Mouse (Mus musculus) right cerebral cortex, adult 2 months (tissue): ENCODE results near the gene Tmcc1.

Source experiments
- DNase-seq, 2 experiments: peaks; one replicate each; pipeline ENCODE4 v3.0.0; 2021 to 2022; ENCODE audit warnings: low spot score in 2 of 2

The Tmcc1 gene

DNA sequence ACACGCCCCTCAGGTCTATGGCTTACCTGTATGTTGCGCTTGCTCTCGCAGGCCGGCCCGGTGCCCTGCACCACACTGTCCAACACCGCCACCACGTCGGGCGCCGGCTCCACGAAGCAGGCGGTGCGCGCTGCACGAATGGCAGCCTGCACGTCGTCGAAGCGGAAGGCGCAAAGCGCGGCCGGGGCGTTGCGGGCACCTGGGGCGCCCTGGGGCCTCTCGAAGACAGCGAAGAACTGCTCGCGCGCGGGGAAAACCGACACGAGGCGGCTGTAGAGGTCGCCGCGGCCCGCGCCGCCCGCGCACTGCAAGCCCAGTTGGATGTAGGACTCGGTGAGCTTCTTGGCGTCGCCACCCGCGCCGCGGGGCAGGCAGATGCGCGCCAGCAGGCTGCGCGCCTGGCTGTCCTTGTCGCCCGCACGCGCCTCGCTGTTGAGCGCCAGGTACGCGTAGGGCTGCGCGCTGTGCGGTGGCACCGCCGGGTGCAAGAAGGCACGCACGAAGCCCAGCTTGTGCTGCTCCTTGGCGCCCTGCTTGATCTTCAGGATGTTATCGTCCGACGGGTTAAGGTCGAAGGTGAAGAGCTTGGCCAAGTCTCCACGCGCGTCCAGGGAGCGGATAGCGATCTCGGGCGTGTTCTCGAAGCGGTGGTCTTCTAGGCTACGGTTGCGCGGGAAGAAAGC is 199.7 kb downstream of the Tmcc1 start:
- peak in 1 of 2 experiments; percentile 59 for DNase-seq

DNA sequence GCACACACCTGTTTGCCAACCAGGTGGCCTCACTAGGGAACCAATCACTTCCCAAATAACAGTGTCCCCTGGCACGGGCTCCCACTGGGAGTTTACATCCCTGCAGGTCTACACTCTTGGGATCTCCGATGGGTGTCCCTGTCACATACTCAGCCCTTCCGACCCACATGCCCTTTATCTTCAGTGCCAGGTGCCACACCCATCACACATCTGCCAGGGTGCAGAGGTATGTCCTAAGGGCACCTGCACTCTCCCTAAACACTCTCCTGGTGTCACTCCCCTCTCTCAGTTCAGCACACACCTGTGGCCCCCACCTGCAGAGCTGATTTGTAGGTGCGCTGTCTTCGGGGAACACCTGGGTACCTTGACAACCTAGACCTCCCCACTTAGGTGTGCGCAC is 200.3 kb downstream of the Tmcc1 start:
- no peak for DNase-seq

DNA sequence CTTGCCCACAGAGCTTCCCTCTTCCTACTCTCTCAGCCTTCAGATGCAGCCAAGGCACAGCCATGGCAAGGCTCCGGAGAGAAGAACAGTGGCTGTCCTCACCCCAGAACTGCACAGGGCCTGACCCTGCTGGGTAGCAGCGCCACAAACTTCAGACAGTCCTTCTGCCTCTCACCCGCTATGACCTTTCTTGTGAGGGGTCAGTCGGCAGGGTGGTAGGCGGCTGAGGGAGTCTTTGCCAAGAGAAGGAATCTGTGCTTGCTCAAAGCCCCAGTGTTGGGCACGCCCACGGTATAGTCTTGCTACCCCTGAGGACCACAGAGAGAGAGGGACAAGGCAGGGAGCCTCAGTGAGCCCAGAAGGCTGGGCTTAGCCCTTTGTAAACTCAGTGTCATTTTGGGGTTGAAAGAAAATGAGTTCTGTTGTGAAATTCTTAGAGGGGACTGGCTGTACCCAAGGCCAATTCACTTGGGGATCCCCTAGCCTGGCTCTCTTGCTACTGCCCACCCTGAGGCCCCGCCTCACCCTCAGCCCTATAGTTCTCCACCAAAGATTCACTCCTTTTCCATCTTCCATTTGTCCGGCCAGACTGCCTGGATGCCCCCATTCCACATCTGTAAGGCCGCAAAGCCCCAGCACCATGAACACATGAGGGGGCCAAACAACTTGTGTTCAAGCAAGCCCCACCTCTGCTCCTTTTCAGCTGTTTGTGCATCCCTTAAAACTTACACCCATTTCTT is 201.2 kb downstream of the Tmcc1 start:
- no peak for DNase-seq

DNA sequence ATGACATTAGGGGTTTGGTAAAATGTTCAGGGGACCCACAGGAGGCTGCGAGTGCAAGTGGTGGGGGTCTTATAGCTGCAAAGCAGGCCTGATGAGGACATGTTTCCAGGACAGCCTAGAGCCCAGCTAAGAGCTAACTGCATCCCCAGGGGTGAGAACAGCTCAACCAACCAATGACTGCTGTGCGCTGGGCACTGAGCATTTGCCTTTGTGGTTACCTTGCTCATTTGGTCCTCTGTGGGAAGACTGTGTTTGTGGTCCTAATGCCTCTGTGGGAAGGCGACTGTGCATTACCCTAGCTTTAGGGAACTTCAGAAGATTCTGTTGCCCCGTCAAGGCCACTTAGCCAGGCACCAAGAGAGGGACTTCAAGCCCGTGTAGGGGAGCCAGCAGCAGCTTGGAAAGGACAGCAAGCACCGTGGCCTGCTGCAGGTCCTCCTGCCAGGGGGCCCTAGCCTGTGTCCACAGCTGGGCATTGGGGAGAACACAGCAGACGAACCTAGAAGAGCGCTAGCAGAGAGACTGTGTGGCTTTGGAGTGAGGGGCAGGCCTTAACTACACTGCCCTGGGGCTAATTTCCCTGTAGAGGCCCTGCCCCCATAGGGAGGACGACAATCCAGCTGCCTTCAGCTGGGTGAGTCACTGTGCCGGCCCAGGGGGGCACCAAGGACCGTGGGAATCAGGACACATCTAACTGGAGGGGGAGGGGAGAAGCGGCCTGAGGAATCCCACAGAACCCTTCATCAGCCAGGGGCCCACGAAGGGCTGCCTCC is 202.0 kb downstream of the Tmcc1 start:
- no peak for DNase-seq

DNA sequence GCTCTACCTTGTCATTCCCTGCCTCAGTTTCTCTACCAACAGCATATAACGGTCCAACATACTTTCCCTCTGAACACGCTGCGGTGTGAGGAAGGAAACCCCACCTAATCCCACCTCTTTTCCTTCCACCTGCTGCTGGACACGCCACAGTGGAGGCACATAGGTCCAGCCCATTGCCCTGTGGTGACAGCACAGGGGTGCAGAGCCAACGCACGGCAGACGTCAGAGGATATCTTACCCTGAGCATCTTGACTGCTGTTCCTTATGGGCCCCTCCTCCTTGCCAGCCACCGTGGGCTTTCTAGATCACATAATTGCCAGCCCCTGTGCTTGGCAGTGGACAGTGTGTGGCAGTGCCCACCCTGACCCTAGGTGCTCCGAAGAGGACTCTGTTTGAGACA is 202.8 kb downstream of the Tmcc1 start:
- DNase-seq = no peak

DNA sequence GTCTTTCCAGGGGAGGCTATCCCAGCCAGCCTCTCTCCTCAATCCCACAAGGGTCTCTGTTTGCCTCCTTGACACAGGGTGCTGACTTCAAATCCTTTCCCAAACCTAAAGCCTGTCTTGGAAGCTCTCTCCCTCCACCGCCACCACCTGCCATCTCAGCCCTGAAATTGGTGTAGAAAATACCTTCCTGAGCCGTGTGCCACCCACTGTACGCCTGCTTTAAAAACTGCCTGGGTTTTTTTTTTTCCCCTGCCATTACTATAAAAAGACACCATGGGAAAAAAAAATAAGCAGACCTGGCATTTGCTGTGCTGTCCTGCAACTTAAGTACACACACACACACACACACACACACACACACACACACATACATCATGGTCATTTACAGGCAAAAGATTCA is 203.2 kb downstream of the Tmcc1 start:
- DNase-seq = no peak

DNA sequence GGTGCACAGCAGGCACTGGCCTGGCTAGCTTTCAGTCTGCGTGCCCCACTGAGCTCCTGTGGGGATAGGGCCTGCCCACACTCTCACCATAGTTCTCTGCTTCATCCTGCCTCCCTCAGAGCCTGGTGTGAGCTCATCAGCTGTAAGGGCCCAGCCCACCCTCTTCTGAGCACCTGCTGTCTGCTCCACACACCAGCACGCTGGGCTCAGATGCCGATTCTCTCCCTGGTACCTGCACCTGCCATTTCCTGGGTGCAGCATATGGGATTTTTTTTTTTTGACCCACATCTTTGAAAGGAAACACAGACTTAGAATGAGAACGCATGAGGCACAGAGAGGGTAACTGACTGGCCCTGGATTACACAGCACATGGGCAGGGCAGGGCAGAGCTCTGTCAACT is 203.7 kb downstream of the Tmcc1 start:
- peak; percentile 60 to 65 for DNase-seq

DNA sequence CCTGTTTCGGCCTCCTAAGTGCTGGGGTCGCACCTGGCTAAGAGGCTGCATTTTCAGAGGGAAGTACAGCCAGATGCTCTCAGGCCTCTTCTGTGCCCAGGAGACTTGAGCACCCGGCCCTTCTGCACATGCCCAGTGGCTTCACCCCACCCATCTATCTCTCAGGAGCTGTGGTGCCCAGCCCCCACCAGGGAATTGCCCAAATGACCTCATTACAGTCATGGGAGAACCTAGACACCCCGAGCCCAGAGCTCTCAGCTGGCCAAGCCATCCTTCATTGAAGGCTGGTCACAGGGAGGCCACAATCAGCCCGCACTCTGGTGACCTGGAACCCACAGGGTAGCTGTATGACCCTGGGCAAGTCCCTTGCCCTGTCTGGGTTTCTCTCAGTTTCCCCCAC is 204.3 kb downstream of the Tmcc1 start:
- DNase-seq = no peak

DNA sequence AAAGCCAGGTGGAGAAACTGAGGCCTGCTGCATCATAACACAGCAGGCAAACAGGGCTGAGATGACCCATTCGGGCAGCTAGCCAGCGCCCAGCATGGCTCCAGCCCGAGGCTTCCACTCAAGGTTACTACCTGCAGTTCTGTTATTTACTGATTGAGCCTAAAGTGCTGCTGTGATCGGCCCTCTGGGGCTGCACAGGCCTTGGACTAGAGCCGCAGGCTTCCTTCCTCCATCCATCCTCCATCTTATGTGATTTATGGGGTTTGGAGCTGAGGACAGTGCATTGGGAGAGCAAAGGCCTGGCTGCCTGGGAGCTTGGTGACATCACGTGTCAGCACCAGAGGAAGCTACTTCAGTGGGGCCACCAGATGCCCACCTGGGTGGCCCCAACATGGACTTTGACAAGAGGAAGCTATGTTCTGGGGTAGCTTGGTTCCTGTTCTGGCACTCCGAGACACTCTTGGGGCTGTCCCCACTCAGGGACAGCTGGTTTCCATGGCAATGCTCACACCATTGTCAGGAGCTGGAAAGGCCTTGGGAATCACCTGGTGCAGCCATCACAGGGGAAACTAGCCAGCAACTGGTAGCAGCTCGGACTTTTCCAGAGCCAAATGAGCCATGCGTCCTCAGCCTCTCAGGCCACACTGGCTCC is 206.1 kb downstream of the Tmcc1 start:
- no peak for DNase-seq

DNA sequence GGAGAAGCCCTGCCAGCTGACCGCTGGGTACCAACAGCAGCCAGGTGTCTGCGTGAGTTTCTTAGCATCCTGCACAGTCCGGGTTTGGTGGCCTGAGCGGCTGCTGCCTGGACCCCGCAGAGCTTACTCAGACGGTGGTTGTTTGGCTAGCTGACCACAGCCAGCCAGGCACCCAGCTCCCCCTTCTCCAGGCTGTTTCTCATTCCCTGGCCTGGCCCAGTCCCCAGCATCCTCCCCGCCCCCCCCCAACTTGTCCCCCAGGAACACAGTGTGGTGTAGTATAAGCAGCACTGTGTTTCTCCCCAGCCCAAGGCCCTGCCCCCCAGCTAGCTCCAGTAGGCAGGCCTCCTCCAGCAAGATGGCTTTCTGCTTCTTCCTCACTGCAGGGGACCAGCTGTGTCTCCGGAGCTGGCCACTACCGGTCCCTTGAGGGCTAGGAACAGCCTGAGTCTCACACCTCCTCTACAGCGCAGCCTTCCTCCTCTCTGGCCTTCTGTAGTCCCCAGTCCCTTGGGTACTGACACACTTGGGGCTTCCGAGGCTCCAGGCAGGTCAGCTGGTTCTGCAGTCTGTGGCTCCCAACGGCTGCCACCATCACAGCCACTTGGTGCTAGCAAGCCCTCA is 206.7 kb downstream of the Tmcc1 start:
- DNase-seq = no peak

DNA sequence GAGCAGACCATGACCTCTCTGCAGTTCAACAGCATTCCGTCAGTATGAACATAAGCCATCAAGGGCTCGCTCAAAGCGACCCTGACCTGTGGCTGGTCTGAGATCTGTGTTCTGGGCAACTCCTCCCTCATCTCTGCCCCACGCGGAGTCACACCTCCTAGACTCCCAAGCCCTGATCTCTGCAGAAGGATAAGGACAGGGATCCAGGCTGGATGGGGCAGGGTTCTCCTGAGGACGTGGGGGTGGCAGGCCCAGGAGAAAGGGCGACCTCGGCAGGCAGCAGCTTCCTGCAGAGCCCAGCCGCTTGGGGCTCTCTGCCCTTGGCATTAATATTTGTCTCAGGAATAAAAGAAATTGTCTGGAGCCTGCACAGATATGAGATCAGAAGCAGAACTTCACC is 207.7 kb downstream of the Tmcc1 start:
- no peak for DNase-seq

DNA sequence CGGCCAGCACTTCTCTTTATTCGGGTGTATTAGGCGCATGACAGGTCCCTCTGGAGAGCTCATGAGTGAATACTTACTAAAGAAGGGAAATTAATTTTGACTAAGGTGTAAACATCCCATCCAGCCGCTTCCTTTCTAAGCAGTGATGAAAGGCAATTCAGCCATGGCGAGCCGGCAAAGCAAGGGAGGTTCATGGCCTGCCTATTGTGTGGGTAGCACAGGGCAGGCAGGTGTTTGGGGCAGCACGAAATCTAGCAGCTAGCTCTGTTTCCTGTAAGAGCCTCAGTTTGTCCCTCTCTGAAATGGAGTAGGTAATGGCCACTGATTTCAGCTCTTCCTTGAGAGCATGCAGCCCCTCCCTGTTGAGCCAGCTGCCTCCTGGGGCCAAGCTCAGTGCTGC is 208.7 kb downstream of the Tmcc1 start:
- DNase-seq = no peak

DNA sequence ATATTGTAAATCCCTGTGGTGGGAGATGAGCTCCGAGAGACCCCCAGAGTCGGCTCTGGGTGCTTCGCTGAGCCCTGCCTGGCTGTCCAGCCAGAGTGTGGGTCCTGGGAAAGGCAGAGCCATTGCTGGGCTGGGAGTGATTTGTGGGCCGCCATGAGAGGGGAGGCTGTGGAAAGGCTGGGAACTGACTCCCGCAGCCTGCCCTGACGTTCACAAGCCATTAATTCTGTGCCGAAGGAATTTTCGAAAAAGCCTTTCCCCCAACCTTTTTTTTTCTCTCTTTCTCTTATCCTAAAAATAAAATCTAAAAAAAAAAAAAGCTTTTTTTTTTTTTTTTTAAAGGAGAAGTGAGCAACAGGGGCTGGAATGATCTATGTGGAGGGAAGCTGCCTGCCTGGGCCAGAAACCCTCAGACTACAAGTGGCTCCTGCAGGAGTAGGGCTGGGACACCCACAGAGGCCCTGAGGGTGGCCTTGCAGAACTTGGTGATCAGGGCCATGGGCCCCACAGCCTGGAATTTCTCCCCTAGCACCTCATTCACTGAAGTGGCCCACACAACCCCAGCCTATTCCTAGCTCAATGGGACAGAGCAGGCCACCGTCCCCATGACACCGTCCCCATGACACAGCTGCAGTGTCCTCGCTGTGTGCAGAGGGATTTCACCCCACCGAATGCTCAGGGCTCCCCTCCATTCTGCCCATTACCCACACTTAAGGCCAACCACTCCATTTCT is 209.8 kb downstream of the Tmcc1 start:
- DNase-seq = no peak

DNA sequence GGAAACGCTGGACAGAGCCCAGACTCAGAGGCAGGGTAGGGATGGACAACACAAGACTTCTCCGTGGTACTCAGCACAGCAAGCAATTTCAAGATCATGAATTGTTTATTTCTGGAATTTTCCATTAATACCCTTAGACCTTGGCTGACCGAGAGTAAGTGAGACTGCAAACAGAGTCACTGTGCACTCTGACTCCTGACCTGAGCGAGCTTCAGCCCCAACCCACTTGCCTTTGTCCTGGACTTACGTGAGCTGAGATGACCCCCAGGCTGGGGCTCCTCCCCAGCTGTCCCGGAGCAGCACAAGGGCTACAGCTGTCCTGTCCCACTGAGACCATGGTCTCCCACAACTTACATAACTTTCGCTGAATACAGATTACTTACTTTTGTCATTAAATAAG is 210.4 kb downstream of the Tmcc1 start:
- no peak for DNase-seq

DNA sequence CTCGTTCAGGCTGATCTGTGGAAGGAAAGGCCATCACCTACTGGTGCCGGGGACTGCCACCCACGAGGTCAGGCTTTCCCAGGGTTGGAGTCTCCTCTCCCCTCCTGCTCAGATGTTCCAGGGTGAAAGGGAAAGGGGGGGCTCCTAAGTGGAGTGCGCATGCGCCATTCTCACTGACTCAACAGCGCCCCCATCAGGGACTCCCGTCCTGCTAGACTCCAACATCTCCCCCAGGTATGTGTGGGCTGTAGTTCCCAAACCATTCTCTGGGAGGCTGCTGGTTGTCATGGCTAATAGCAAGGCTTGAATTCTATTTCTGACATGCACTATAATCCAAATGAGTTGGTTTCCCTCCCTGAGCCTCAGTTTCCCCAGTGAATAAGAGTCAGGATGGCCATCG is 214.7 kb downstream of the Tmcc1 start:
- no peak for DNase-seq

DNA sequence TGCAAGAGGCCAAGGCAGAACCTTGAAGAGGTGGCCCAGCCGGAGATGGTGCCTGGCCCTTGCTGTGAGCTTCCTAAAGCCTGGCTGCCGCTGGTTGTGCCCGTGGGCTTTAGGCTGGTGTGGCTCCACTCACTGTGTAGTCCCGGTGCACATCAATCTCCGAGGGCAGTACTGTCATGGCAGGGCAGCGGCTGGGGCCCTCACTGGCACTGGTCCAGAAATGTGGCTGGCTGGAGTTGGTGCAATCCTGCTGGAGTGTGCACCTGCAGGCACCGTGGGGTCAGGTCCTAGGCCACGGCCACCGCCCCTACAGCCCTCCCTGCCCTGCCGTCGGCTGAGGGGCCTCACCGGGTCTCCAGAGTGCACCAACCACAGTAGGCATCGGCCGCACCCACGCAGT is 215.5 kb downstream of the Tmcc1 start:
- DNase-seq = no peak

DNA sequence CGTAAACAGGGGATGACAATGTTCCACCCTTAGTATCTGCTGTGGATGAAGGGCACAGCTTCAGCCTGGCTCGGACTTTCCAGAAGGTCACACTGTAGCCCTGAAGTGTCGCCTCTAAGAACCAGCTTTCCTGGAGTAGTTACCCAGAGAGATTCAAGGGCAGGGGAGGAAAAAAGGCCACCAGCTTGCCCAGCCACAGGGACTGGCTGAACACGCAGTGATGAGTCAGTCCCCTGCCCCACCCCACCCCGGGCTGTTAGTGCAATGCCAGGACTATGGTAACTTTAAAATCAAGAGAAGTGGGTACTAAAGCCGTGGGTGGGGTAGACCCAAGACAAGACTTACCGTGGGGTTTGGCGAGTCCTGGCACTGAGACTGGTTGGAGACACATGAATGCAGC is 217.7 kb downstream of the Tmcc1 start:
- DNase-seq = no peak

DNA sequence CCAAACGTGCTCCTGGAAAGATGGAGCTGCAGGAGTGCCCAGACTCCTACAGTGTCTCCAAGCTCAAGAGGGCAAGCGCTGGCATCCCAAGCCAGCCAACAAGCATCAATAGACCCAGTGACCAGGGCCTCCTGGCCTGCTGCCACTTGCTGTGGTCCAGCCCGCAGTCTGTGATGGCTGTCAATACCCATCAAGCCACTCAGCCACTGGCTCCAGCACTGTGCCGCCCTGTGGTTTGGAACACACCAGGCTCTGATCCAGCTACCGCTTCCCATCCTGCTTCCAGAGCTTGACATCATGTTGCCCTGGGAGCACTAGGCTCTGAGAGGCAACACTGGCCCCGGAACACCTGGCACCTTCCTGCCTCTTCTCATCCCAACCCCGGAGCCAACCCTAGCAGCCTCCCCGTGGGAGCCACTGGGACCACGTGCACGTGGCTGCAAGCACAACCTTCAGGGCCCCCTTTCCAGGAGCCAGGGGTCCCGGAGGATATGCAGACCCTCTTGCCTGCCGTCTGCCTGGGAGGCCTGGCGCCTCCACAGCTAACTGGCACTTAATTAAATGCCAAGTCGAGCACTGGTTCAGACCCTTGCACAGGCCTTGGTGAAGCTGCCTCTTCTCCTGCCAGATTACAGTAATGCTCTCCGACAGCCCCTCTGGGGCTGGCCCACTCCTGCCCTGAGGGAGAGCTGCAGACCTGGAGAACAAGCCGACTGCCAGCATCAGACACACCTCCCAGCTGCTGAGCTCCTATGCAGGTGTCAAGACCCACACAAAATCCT is 219.2 kb downstream of the Tmcc1 start:
- DNase-seq = no peak

DNA sequence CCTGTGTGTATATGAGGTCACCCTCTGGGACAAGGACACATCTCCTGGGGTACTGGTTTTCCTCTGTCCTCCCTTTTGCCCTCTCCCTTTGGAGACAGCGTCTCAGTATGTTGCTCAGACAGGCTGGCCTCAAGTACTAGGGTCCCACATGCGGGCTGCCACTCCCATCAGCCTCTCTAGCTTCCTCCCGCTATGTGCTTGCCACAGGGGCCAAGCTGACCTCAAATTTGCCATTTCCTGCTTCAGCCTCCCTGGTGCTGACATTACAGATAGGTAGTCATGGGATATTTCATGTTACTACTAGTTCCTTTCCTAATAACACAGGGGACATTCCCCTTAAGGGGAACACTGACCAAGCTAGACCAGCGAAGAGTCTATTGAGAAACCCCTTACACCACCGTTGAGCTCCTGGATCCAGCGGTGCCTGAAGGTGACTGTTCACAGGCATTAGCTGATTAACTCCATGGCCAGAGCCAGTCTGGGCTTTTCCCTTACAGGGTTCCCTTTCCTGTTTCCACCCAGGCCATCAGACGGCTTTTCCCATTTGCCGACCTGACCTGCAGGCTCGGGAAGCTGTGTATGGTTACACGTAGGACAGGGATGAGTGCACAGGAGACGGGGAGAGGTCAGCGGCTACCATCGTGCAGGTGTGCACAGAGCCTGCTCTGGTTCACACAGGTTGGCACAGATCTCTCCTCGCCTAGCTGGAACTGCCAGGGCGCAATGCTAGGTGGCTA is 220.0 kb downstream of the Tmcc1 start:
- no peak for DNase-seq
